Mouse (Mus musculus) kidney, adult 2 months (tissue): ENCODE results near the gene Mtfmt.

Source experiments
- CTCF ChIP-seq: fragments of 200-500 bp; conservative IDR thresholded peaks from 2 replicates; pipeline ENCODE4 v1.5.1; 2011; ENCODE audit warnings: low read depth, mild to moderate bottlenecking, control low read depth, low read length, moderate library complexity, mixed read lengths; ENCODE audit not compliant: insufficient read depth, insufficient read length
- POLR2A ChIP-seq: fragments of 200-500 bp; IDR thresholded peaks from one replicate; pipeline ENCODE4 v1.6.1; 2011; ENCODE audit warnings: low read depth, low read length, control low read depth

- TF ChIP-seq CTCF (no peak), POLR2A (no peak)
Measured at GRCm38 (mm10) chr9:65424393-65424792, 11.2 kb upstream of the Mtfmt start.
